Mouse (Mus musculus) bone marrow macrophage, adult 2 months (primary cell): ENCODE results near the gene G6pc.

Source experiments
- CTCF ChIP-seq: IDR thresholded peaks from 2 replicates; pipeline ENCODE4 v1.5.1; 2012; ENCODE audit warnings: low read depth, mild to moderate bottlenecking, low read length, moderate library complexity
- POLR2A ChIP-seq: IDR thresholded peaks from 2 replicates; pipeline ENCODE4 v1.6.1; 2012; ENCODE audit warnings: mild to moderate bottlenecking, low read depth, low read length, borderline replicate concordance

DNA sequence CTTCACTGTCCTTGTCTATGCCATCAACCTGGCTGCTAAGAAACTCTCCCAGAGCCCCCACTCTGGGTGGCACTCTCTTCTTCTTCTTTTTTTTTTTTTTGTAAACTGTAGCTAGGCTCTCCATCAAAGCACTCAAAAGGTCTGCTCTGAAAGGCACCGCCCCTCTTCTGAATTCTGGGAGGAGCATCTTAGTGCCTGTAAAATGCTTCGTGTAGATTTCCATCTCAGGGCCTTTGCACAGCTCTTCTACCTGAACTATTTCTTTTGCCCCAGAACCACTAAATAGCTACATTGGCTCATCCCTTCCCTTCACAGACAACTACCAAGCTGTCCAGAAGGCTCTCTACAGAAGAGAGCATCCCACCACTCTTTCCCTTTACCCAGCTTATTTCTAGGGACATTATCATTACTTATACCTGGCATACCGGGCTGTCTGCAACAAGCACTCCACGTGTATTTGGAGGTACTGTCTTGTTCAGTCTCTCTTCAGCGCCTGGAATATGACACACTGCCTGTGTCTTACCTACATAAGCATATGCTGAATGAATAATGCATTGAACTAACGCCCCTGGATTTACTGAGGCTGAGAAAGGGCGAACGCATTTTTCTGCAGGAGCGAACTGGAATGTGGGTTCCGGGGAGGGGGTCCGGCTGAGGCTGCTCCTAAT is 49.2 kb downstream of the G6pc start:
- TF ChIP-seq CTCF (no peak), POLR2A (no peak)
